Mouse (Mus musculus): Measurements from ENCODE around the gene Zmynd8. TPM values are rescaled to one million over a fixed set of nuclear protein-coding genes. Genes with fewer than 3 reads are reported as not detected.

The Zmynd8 gene
- polyA plus RNA-seq, 1 experiment: 29.0 TPM

- H3K4me3 ChIP-seq (ENCODE audit: insufficient read depth, low read depth, low read length): no peak overlapping the region
- no peak for TF ChIP-seq POLR2A (IDR thresholded peaks at IDR 0.05; ENCODE audit: low read depth, low read length)
- no peak for TF ChIP-seq CTCF (conservative IDR thresholded peaks at IDR 0.05; ENCODE audit: insufficient read depth, insufficient read length, low read depth, low read length)
- H3K4me1 ChIP-seq (ENCODE audit: control insufficient read depth, insufficient read depth, low read length): no peaks in the 10 kb centered on the region
- H3K36me3 ChIP-seq (ENCODE audit: control insufficient read depth, insufficient read depth, low read length): peaks cover 10% of the 10 kb centered on the region
- no peaks in the 10 kb centered on the region for H3K27me3 ChIP-seq (replicated peaks; ENCODE audit: control insufficient read depth, insufficient read depth, low read length)
- H3K27ac ChIP-seq (ENCODE audit: insufficient read depth, low read depth, low read length): no peak overlapping the region
- 39% methylated on average over 2 of the region's 2 CpGs for WGBS
- DNase-seq: no peak
Measured at GRCm38 (mm10) chr2:165839317-165839652, 59.5 kb downstream of the Zmynd8 start.

DNA sequence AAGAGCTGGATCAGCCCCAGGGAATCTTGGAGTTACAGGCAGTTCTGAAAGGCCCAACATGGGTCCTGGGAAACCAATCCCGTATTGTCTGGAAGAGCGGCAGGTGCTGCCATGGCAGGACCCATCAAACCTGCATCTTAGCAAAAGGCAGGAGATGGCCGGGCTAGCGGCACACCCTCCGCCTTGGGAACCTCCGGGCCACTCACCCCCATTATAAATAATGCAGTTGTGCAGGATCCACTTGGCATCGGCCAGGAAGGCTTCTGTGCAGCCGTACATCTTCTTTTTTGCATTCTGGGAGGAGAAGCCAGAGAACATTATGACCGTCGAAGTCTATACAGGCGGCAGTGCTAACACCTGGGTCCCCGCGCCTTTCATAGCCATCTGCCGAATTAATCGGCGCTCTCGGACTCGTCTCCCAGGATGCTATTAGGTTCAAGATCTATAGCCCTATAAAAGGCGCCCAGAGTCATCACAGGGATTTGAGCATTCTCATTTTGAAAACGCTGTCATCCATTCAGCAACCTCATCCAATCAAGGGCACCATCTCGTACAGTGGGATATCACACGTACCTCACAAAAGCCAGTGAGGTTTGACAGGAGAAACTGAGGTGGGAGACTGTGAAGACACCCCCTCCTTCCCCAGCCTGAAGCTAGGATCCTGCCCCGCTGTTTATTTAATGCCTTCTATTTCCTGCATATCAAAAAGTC, 60.1 kb downstream of the Zmynd8 start:
- Histone ChIP-seq H3K4me1 (ENCODE audit: control insufficient read depth, insufficient read depth, low read length) (no peaks in the 10 kb centered on the region), H3K36me3 (ENCODE audit: control insufficient read depth, insufficient read depth, low read length) (peaks cover 10% of the 10 kb centered on the region), H3K27me3 (replicated peaks; ENCODE audit: control insufficient read depth, insufficient read depth, low read length) (no peaks in the 10 kb centered on the region), H3K4me3 (ENCODE audit: insufficient read depth, low read depth, low read length) (no peak overlapping the region), H3K27ac (ENCODE audit: insufficient read depth, low read depth, low read length) (no peak overlapping the region)
- TF ChIP-seq CTCF (conservative IDR thresholded peaks at IDR 0.05; ENCODE audit: insufficient read depth, insufficient read length, low read depth, low read length) (no peak), POLR2A (IDR thresholded peaks at IDR 0.05; ENCODE audit: low read depth, low read length) (no peak)
- no peak for DNase-seq
- 82% methylated on average over 23 of the region's 23 CpGs for WGBS

DNA sequence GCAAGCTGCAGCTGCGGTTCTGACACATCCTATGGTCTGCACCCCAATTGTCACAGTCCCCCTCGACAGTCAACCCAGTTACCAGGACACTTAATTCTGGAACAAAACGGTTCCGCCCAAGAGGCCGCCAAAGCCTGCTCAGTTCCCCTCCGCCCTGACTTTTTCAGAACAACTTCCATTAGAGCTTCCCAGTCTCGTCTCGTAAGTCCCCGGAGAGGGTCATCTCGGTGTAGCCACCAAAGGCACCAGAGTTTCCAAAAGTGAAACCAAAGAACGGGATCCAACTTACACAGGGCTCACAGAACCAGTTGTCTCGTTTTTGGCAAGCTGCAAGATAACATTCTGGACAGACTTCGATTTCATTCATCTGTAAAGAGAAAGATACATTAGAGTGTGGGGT, 64.2 kb downstream of the Zmynd8 start:
- no peak for TF ChIP-seq POLR2A (IDR thresholded peaks at IDR 0.05; ENCODE audit: low read depth, low read length)
- TF ChIP-seq CTCF (conservative IDR thresholded peaks at IDR 0.05; ENCODE audit: insufficient read depth, insufficient read length, low read depth, low read length): no peak
- Histone ChIP-seq H3K4me1 (ENCODE audit: control insufficient read depth, insufficient read depth, low read length) (peaks cover 13% of the 10 kb centered on the region; the same call in 1 of the 2 replicates), H3K27ac (ENCODE audit: insufficient read depth, low read depth, low read length) (no peak overlapping the region), H3K4me3 (ENCODE audit: insufficient read depth, low read depth, low read length) (no peak overlapping the region), H3K27me3 (replicated peaks; ENCODE audit: control insufficient read depth, insufficient read depth, low read length) (no peaks in the 10 kb centered on the region), H3K36me3 (ENCODE audit: control insufficient read depth, insufficient read depth, low read length) (peaks cover 13% of the 10 kb centered on the region)
- no peak for DNase-seq
- 88% methylated on average over 13 of the region's 13 CpGs for WGBS

- no peak for TF ChIP-seq CTCF (conservative IDR thresholded peaks at IDR 0.05; ENCODE audit: insufficient read depth, insufficient read length, low read depth, low read length)
- no peak for TF ChIP-seq POLR2A (IDR thresholded peaks at IDR 0.05; ENCODE audit: low read depth, low read length)
- WGBS: 82% methylated on average over 9 of the region's 9 CpGs
- H3K4me1 ChIP-seq (ENCODE audit: control insufficient read depth, insufficient read depth, low read length): peaks cover 19% of the 10 kb centered on the region; the same call in 1 of the 2 replicates
- no peak overlapping the region for H3K27ac ChIP-seq (ENCODE audit: insufficient read depth, low read depth, low read length)
- DNase-seq: no peak
- no peak overlapping the region for H3K4me3 ChIP-seq (ENCODE audit: insufficient read depth, low read depth, low read length)
- H3K27me3 ChIP-seq (replicated peaks; ENCODE audit: control insufficient read depth, insufficient read depth, low read length): no peaks in the 10 kb centered on the region
- peaks cover 13% of the 10 kb centered on the region for H3K36me3 ChIP-seq (ENCODE audit: control insufficient read depth, insufficient read depth, low read length)
Measured at GRCm38 (mm10) chr2:165833468-165833867, 65.3 kb downstream of the Zmynd8 start.

- DNase-seq: peak; percentile 45
- Histone ChIP-seq H3K27me3 (replicated peaks; ENCODE audit: control insufficient read depth, insufficient read depth, low read length) (no peaks in the 10 kb centered on the region), H3K4me1 (ENCODE audit: control insufficient read depth, insufficient read depth, low read length) (peaks cover 19% of the 10 kb centered on the region; the same call in 1 of the 2 replicates), H3K27ac (ENCODE audit: insufficient read depth, low read depth, low read length) (no peak overlapping the region), H3K4me3 (ENCODE audit: insufficient read depth, low read depth, low read length) (no peak overlapping the region), H3K36me3 (ENCODE audit: control insufficient read depth, insufficient read depth, low read length) (peaks cover 17% of the 10 kb centered on the region)
- TF ChIP-seq POLR2A (IDR thresholded peaks at IDR 0.05; ENCODE audit: low read depth, low read length): no peak
- TF ChIP-seq CTCF (conservative IDR thresholded peaks at IDR 0.05; ENCODE audit: insufficient read depth, insufficient read length, low read depth, low read length): no peak
- WGBS: 47% methylated on average over 9 of the region's 9 CpGs
Measured at GRCm38 (mm10) chr2:165832720-165833119, 66.1 kb downstream of the Zmynd8 start.

DNA sequence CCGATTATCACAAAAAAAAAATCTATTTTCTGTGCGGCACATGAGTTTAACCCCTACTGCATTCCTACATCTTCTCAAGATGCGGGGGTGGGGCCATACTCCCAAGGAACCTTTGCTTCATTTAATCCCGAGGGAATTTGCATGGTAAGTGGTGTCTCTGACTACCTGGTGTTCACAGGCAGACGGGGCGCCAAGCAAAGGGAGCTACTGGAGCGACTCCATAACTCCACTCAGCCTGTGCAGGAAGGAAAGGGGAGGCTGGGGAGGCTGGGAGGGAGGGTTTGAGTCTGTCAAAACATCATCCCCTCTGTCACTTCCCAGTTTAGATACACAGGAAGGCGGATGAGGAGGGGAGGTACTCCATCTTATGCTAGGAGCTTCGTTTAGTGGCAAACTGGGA, 66.5 kb downstream of the Zmynd8 start:
- peaks cover 17% of the 10 kb centered on the region for H3K36me3 ChIP-seq (ENCODE audit: control insufficient read depth, insufficient read depth, low read length)
- WGBS: 28% methylated on average over 9 of the region's 9 CpGs
- TF ChIP-seq CTCF (conservative IDR thresholded peaks at IDR 0.05; ENCODE audit: insufficient read depth, insufficient read length, low read depth, low read length) (no peak), POLR2A (IDR thresholded peaks at IDR 0.05; ENCODE audit: low read depth, low read length) (no peak)
- no peaks in the 10 kb centered on the region for H3K27me3 ChIP-seq (replicated peaks; ENCODE audit: control insufficient read depth, insufficient read depth, low read length)
- no peak overlapping the region for H3K4me3 ChIP-seq (ENCODE audit: insufficient read depth, low read depth, low read length)
- peaks cover 21% of the 10 kb centered on the region; the same call in 1 of the 2 replicates for H3K4me1 ChIP-seq (ENCODE audit: control insufficient read depth, insufficient read depth, low read length)
- DNase-seq: peak; percentile 71
- no peak overlapping the region for H3K27ac ChIP-seq (ENCODE audit: insufficient read depth, low read depth, low read length)

DNA sequence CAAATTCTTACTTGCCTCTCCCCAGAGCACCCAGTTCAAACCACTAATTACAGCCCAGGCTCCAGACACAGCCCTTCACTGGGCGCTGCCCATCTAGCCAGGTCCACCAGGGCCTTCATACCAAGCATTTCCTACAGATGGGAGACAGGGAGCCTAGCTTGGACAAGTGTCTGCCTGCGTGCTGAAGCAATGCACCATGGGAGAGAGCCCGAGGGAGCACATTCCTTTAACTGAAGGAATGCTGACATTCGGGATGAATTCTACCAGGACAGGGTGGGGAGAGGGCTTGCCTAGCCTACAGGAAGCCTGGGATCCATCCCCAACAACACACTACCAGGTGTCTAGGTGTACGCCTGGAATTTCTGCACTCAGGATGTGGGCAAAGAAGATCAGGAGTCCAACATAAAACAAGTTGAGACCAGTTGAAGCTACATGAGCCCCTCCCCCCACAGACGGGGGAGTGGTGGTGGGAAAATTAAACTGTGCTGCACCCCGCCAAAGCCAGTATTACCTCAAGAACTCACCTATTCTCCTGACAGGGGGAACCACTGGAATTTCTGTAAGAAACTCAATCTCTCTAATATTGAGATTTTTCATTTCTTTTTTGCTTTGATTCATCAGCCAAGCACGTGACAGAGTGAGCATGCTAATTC, 67.1 kb downstream of the Zmynd8 start:
- peaks cover 26% of the 10 kb centered on the region for H3K4me1 ChIP-seq (ENCODE audit: control insufficient read depth, insufficient read depth, low read length)
- H3K36me3 ChIP-seq (ENCODE audit: control insufficient read depth, insufficient read depth, low read length): peaks cover 12% of the 10 kb centered on the region
- TF ChIP-seq POLR2A (IDR thresholded peaks at IDR 0.05; ENCODE audit: low read depth, low read length) (no peak), CTCF (conservative IDR thresholded peaks at IDR 0.05; ENCODE audit: insufficient read depth, insufficient read length, low read depth, low read length) (no peak)
- peak; percentile 66 for DNase-seq
- H3K27me3 ChIP-seq (replicated peaks; ENCODE audit: control insufficient read depth, insufficient read depth, low read length): no peaks in the 10 kb centered on the region
- 37% methylated on average over 8 of the region's 8 CpGs for WGBS
- H3K4me3 ChIP-seq (ENCODE audit: insufficient read depth, low read depth, low read length): no peak overlapping the region
- H3K27ac ChIP-seq (ENCODE audit: insufficient read depth, low read depth, low read length): peak overlapping the region; percentile 12; the same call in 1 of the 2 replicates
